Mouse (Mus musculus) macrophage (primary cell): ENCODE measurements around the gene Olfr460. TPM values are rescaled to one million over a fixed set of nuclear protein-coding genes. Genes with fewer than 3 reads are reported as not detected.

Source experiments
- polyA plus RNA-seq: library from polyadenylated mRNA; stranded (reverse); fragments of 250-400 nt; gene quantifications from 3 replicates; pipeline ENCODE4 v1.2.4, GENCODE M21; 2018; ENCODE audit warnings: inconsistent platforms

Gene Olfr460
- polyA plus RNA-seq, 1 experiment from 2014 or later: not detected

Other genes starting within 250 kb of the Olfr460 start
- gene Agk, start 244.3 kb upstream of the Olfr460 start, polyA plus RNA-seq: 7.7 to 13.1 TPM (median 12.4 TPM) in 3 replicates
- 0.63 to 1.2 TPM (median 1.1 TPM) in 3 replicates for gene E330009J07Rik, start 133.4 kb upstream of the Olfr460 start, polyA plus RNA-seq
- not detected in 3 replicates for gene Wee2, start 130.4 kb upstream of the Olfr460 start, polyA plus RNA-seq
- gene Ssbp1, start 98.1 kb upstream of the Olfr460 start, polyA plus RNA-seq: 40.4 to 71.1 TPM (median 43.2 TPM) in 3 replicates
- not detected in 3 replicates for gene Tas2r137, start 78.3 kb upstream of the Olfr460 start, polyA plus RNA-seq
- gene Tas2r108, start 76.0 kb upstream of the Olfr460 start, polyA plus RNA-seq: not detected in 3 replicates
- gene Prss37, start 50.0 kb upstream of the Olfr460 start, polyA plus RNA-seq: not detected in 3 replicates
- not detected in 3 replicates for gene Olfr461, start 14.4 kb upstream of the Olfr460 start, polyA plus RNA-seq
- 34.8 to 46.5 TPM (median 43.4 TPM) in 3 replicates for gene Clec5a, start 16.3 kb downstream of the Olfr460 start, polyA plus RNA-seq
- gene Tas2r138, start 43.8 kb downstream of the Olfr460 start, polyA plus RNA-seq: not detected in 3 replicates
- 0.11 TPM in 1 of 3 replicates, not detected in the others for gene Mgam, start 59.3 kb downstream of the Olfr460 start, polyA plus RNA-seq